Comparison of ENCODE assay signal across 9 mouse cellular contexts in the genomic region with DNA sequence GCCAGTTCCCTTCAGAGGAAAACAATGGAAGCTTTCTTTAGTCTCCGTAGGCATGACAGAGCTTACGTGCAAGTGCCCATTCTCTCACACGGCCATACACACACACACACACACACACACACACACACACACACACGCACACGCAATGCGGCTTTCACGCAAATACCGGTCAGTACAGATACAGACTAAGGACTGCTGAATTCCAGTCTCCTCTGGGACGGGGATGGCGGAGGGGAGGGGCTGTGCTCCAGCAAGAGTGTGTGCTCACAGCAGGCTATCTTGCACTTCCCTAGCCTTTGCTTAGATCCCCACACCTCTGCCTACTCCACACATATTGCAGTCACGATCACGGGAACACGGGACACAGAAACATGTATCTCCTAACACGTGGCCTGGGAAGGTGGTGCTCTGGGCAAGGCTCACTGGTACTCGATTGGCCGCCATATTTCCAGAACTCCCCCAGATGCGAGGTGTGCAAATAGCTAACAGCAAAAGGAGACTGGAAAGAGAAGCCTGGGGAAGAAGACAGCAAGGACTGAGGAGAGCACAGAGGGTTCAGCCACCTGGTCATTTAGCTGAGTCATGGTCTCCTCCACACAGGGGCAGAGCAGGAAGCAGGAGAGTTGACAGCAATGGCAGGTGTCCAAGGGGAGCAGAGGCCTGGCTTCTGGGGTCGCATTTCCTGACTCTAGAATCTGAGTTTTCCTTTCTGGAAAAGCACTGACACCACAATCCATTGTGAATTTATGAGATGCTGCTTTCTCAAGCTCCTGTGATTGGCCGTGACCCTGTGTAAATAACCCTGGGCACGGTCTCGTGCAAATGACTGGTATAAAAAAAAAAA. TPM values are rescaled to one million over a fixed set of nuclear protein-coding genes. Genes with fewer than 3 reads are reported as not detected.
DNase-seq lines count a peak whose midpoint lies in the region; ATAC-seq lines count a peak whose summit lies in the region.
"Had no signal": no experiment of that assay in that cellular context is flagged by ENCODE, and none has a peak within 500 bp of the region (broad histone marks: within the 10 kb centered on the region; RNA-seq: fewer than 3 reads in every experiment).

No protein-coding gene starts in this region.

- H3K9me3 ChIP-seq in forebrain, embryonic 15.5 days: no peaks in the 10 kb centered on the region
- H3K9me3 ChIP-seq in forebrain, embryonic 12.5 days: no peaks in the 10 kb centered on the region
- H3K9me3 ChIP-seq: megakaryocyte, embryonic 14.5 days had no signal

- 68% methylated on average over 21 of the region's 21 CpGs for WGBS in forebrain, embryonic 15.5 days
- 72% methylated on average over 21 of the region's 21 CpGs for WGBS in forebrain, embryonic 12.5 days

- H3K4me1 ChIP-seq in forebrain, embryonic 15.5 days: no peaks in the 10 kb centered on the region
- H3K4me1 ChIP-seq in forebrain, embryonic 12.5 days: peaks cover 12% of the 10 kb centered on the region

- no peak overlapping the region for H3K4me2 ChIP-seq in forebrain, embryonic 15.5 days (replicated peaks)
- no peak overlapping the region for H3K4me2 ChIP-seq in forebrain, embryonic 12.5 days

- no peak overlapping the region for H3K27ac ChIP-seq in forebrain, embryonic 15.5 days (replicated peaks)
- no peak overlapping the region for H3K27ac ChIP-seq in forebrain, embryonic 12.5 days

- H3K9ac ChIP-seq in forebrain, embryonic 15.5 days (replicated peaks): no peak overlapping the region
- no peak overlapping the region for H3K9ac ChIP-seq in forebrain, embryonic 12.5 days

- H3K4me3 ChIP-seq in forebrain, embryonic 15.5 days: no peak overlapping the region
- no peak overlapping the region for H3K4me3 ChIP-seq in forebrain, embryonic 12.5 days (replicated peaks)
- H3K4me3 ChIP-seq: megakaryocyte, embryonic 14.5 days had no signal

- 0 out of 2 replicates have a peak, but pooled peaks have one; percentile 9 for ATAC-seq in forebrain, embryonic 15.5 days (replicated peaks)
- ATAC-seq in forebrain, embryonic 12.5 days (ENCODE audit: low FRiP score): no peak; the same call in 1 of the 2 replicates
- ATAC-seq in megakaryocyte-erythroid progenitor cell, adult 5-6 weeks (replicated peaks; ENCODE audit: low FRiP score, low TSS enrichment, poor library complexity, severe bottlenecking): peak; percentile 38
- no peak for ATAC-seq in frontal cortex, adult (ENCODE audit: low TSS enrichment)

- H3K36me3 ChIP-seq in forebrain, embryonic 15.5 days: no peaks in the 10 kb centered on the region
- no peaks in the 10 kb centered on the region for H3K36me3 ChIP-seq in forebrain, embryonic 12.5 days (replicated peaks)

- no peaks in the 10 kb centered on the region for H3K27me3 ChIP-seq in forebrain, embryonic 15.5 days
- no peaks in the 10 kb centered on the region for H3K27me3 ChIP-seq in forebrain, embryonic 12.5 days

- DNase-seq in embryo, embryonic 9.5 days (ENCODE audit: extremely low spot score): peak; percentile 17
- DNase-seq in kidney, adult 9 months: peak; percentile 83
- no peak for DNase-seq in layer of hippocampus, adult 9-11 months
- DNase-seq in layer of hippocampus, adult 9-10 months (ENCODE audit: low spot score): no peak

RNA-seq across cellular contexts. Expression of gene St6galnac3, which starts 56.3 kb away (rescaled TPM):
- polyA plus RNA-seq in forebrain, embryonic 15.5 days (2015; fragmentation: Nextera tagmentation; extraction: Ambion mirVana): 24.4 and 24.5 TPM in 2 replicates
- 22.7 and 26.9 TPM in 2 replicates for polyA plus RNA-seq in forebrain, embryonic 12.5 days (2016; fragmentation: Nextera tagmentation; extraction: Ambion mirVana)
- total RNA-seq in megakaryocyte-erythroid progenitor cell, adult 5-6 weeks (2014; fragmentation: Nextera tagmentation): 19.6 and 26.5 TPM in 2 replicates
- total RNA-seq in megakaryocyte-erythroid progenitor cell, adult 5-6 weeks (2017): 4.0 and 17.2 TPM in 2 replicates

Comparison
In these comparisons a context has a peak if more than half of its experiments do, and no peak if none do; other contexts are left out.
1. ATAC-seq: peak in forebrain, embryonic 15.5 days (single experiment) and megakaryocyte-erythroid progenitor cell, adult 5-6 weeks (single experiment); none in forebrain, embryonic 12.5 days (single experiment) and frontal cortex, adult (single experiment).
2. DNase-seq: peak in embryo, embryonic 9.5 days (single experiment) and kidney, adult 9 months (single experiment); none in layer of hippocampus, adult 9-11 months (single experiment) and layer of hippocampus, adult 9-10 months (single experiment).